Mouse (Mus musculus): Measurements from ENCODE around the gene Nav2. TPM values are rescaled to one million over a fixed set of nuclear protein-coding genes. Genes with fewer than 3 reads are reported as not detected.

The Nav2 gene
- polyA plus RNA-seq, 1 experiment from 2014 or later, result 22.2 TPM

- no peak for ATAC-seq
- Histone ChIP-seq H3K36me3 (no peaks in the 10 kb centered on the region), H3K27ac (0 out of 2 replicates have a peak overlapping the region, but pooled peaks have one; percentile 47), H3K9me3 (no peaks in the 10 kb centered on the region), H3K9ac (replicated peaks) (no peak overlapping the region), H3K27me3 (peaks cover 89% of the 10 kb centered on the region), H3K4me1 (replicated peaks) (peaks cover 79% of the 10 kb centered on the region), H3K4me3 (replicated peaks) (no peak overlapping the region; the same call in 1 of the 2 replicates), H3K4me2 (replicated peaks) (peak overlapping the region; percentile 35)
- WGBS, result under 1% methylated on average over 21 of the region's 21 CpGs
These were observed 729.5 kb downstream of the Nav2 start for GRCm38 (mm10) chr7:49637851-49638663.

GRCm38 (mm10) chr7:49638941-49639776, 730.6 kb downstream of the Nav2 start:
- WGBS, result under 1% methylated on average over 35 of the region's 35 CpGs
- H3K27me3 ChIP-seq, result peaks cover 88% of the 10 kb centered on the region
- no peak overlapping the region for H3K27ac ChIP-seq
- H3K4me3 ChIP-seq (replicated peaks), result peak overlapping the region; percentile 25
- H3K9me3 ChIP-seq, result no peaks in the 10 kb centered on the region
- no peak for ATAC-seq
- no peaks in the 10 kb centered on the region for H3K36me3 ChIP-seq
- no peak overlapping the region for H3K9ac ChIP-seq (replicated peaks)
- peak overlapping the region; percentile 35 for H3K4me2 ChIP-seq (replicated peaks)
- H3K4me1 ChIP-seq (replicated peaks), result peaks cover 68% of the 10 kb centered on the region

- ATAC-seq, result peak; percentile 14
- peaks cover 4% of the 10 kb centered on the region; the same call in 1 of the 2 replicates for H3K9me3 ChIP-seq
- peak overlapping the region; percentile 41; the same call in 1 of the 2 replicates for H3K27ac ChIP-seq
- peak overlapping the region; percentile 35 for H3K4me2 ChIP-seq (replicated peaks)
- 2% methylated on average over 18 of the region's 18 CpGs for WGBS
- peaks cover 59% of the 10 kb centered on the region for H3K4me1 ChIP-seq (replicated peaks)
- peaks cover 92% of the 10 kb centered on the region for H3K27me3 ChIP-seq
- no peaks in the 10 kb centered on the region for H3K36me3 ChIP-seq
- no peak overlapping the region for H3K4me3 ChIP-seq (replicated peaks)
- H3K9ac ChIP-seq (replicated peaks), result no peak overlapping the region
These were observed 731.6 kb downstream of the Nav2 start for GRCm38 (mm10) chr7:49639864-49640708.

- peak; percentile 73 for ATAC-seq
- peaks cover 11% of the 10 kb centered on the region; the same call in 1 of the 2 replicates for H3K9me3 ChIP-seq
- under 1% methylated on average over 3 of the region's 3 CpGs for WGBS
- H3K4me2 ChIP-seq (replicated peaks), result no peak overlapping the region
- no peak overlapping the region for H3K4me3 ChIP-seq (replicated peaks)
- no peak overlapping the region for H3K9ac ChIP-seq (replicated peaks)
- no peaks in the 10 kb centered on the region for H3K36me3 ChIP-seq
- H3K27ac ChIP-seq, result no peak overlapping the region
- peaks cover 93% of the 10 kb centered on the region for H3K27me3 ChIP-seq
- H3K4me1 ChIP-seq (replicated peaks), result peaks cover 53% of the 10 kb centered on the region
These were observed 732.3 kb downstream of the Nav2 start for GRCm38 (mm10) chr7:49640709-49641305.

Other genes with a start within 250 kb of the Nav2 start
- gene Zdhhc13, start 119.7 kb upstream of the Nav2 start, polyA plus RNA-seq (2015; fragmentation: Nextera tagmentation; extraction: Ambion mirVana), result 38.5 and 39.8 TPM in 2 replicates
- gene Csrp3, start 60.7 kb upstream of the Nav2 start, polyA plus RNA-seq (2015; fragmentation: Nextera tagmentation; extraction: Ambion mirVana), result 0.19 TPM in 1 of 2 replicates, not detected in the other
- 5.0 and 5.9 TPM in 2 replicates for gene E2f8, start 27.1 kb upstream of the Nav2 start, polyA plus RNA-seq (2015; fragmentation: Nextera tagmentation; extraction: Ambion mirVana)

Data from midbrain, embryonic 13.5 days (tissue).